Mouse (Mus musculus) megakaryocyte-erythroid progenitor cell, adult 5-6 weeks (primary cell): Measurements from ENCODE around the gene Mmrn1. TPM values are rescaled to one million over a fixed set of nuclear protein-coding genes. Genes with fewer than 3 reads are reported as not detected.

Experiments
- ATAC-seq: replicated peaks from 2 replicates; pipeline ENCODE4 v1.8.0; 2016; ENCODE audit warnings: mild to moderate bottlenecking, inconsistent platforms; ENCODE audit not compliant: severe bottlenecking, poor library complexity, low FRiP score, low TSS enrichment
- total RNA-seq, 2 experiments: library from RNA; stranded (forward) in 1 of 2; stranded (reverse) in 1 of 2; fragments of 200-1000, 215-1000 nt in 1 of 2; fragments of >200 nt in 1 of 2; fragmentation: Nextera tagmentation in 1 of 2; gene quantifications; 2 replicates each; pipeline ENCODE4 v1.2.3; 2014 to 2017

Mmrn1 gene
- total RNA-seq, 2 experiments from 2014 or later = 2.1 to 7.0 TPM

DNA sequence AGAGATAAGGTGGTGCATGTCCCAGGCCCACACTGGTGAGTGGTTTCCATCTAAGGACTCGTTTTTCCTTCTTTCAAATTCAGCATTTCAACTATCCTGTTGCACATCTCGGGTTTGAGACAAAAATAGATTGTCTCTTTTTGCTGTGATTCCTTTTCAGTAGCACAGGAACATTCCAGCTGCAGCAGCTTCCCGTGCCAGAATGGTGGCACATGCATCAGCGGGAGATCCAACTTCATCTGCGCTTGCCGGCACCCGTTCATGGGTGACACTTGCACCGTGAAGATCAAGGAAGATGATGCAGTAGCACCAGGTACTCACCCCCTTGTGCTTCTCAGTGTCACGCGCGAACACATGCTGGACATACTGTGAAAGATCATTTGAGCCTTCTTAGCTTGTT lies 62.1 kb downstream of the Mmrn1 start:
- no peak for ATAC-seq

DNA sequence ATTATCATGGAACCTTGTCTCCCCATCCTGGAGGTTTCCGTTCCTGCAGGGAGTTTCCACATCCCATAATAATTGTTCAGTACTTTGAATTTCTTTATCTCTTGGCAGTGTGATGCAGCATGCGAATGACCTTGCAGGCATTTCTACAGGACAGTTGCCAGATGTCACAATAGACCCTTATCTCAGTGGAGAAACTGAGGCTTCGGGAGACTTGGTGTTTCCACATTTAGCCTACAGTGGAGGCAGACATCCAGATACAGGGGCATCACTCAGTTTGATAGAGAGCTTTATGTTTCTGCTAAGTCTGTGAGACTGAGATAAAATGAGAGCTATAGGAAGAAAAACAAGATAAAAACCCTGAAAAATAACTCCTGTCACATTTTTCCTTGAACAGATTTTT lies 63.0 kb downstream of the Mmrn1 start:
- ATAC-seq = no peak

DNA sequence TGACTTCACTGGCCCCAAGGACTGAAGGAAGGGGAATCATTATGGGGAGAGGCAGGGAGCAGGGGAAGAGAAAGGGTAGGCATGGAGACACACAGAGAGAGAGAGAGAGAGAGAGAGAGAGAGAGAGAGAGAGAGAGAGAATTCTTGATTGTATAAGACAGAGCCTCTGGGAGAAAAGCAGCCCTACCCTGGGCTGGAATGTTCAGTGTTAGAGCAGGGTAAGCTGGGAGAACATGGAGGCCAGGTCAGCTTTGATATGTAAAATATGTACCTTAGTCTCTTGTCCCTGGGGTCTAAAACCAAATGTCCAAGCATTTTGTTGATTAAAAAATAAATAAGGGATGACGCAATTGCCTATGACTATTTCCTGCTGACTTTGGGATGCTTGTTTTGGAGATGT lies 67.6 kb downstream of the Mmrn1 start:
- ATAC-seq = no peak

DNA sequence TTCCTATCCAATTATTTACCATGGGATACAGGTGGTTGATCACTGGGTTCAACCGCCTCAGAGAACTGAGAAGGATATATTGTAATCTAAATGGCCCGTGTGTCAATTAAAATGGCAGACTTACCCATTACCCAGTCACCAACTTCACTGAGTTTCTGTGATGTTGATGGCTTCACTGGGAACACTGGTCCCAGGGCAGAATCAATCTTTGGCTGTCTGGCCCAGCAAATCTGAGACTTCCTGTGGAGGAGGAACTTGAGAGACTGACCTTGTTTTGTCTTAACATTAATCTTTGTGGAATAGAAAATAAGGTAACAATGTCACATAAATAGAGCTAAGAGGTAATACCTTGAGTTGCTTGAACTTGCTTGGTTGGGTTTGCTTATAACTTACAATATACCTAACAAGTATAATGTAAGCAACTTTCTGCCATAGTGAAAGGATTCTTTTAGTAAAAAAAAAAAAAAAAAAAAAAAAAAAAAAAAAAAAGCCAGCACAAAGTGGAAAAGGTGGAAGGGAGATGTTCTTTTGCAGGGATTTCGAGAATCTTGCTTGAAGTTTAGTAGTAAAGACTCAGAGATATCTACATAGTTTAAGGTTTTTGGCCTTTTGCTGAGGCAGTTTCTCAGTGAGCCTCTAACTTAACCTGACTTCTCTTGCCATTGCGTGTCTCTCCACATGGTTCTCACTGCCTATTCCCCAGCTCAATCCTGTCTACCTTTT lies 68.8 kb downstream of the Mmrn1 start:
- ATAC-seq = no peak

DNA sequence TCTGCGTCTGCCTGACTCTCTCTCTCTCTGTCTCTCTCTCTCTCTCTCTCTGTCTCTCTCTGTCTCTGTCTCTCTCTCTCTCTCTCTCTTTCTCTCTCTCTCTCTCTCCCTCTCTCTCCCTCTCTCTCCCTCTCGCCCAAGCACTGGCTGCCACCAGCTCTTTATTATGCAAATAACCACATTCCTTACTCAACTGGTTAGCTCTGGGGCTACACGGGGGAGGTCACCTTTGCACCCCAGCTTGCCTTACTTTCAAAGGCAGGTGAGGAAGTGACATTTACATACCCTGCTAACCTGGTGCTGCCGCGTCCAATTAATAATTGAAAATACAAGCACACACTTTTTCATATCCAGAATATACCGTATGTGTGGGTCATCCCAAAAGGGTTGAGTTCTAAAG lies 69.3 kb downstream of the Mmrn1 start:
- ATAC-seq = no peak

DNA sequence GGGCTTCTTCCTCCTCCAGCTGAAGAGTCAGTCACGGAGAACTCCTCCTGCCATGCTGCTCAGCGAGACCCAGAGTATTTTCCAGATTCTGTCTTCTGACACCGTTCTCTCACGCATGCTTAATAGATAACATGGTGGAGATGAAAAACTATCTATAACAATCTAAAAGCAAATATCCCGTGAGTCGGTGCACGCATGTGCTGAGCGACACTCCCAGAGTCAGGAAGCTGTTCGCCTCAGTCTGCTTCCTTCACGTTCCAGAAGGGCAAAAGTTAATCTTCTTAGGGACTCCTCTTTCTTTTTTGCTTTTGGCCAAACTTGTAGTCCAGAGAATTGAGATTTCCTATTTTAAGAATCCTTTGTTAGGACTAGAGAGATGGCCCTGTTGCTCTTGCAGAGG lies 69.7 kb downstream of the Mmrn1 start:
- ATAC-seq = no peak

DNA sequence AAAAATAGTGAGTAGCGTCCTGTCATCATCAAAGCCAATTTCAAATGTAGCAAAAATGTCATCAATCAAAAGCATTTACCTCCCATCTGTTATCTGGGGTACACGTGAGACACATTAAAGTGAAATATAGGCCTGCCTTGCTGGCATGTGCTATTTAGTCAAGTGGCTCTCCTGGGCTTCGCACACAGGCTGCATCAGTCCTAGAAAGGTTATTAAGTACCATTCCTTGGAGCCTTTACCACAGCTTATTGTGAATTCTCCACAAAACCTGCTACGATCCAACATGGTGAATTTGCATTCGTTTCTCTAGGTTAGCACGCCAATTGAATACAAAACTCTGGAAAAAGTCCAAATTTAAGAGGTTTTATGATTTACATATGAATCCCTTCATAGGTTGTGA lies 70.8 kb downstream of the Mmrn1 start:
- no peak for ATAC-seq

DNA sequence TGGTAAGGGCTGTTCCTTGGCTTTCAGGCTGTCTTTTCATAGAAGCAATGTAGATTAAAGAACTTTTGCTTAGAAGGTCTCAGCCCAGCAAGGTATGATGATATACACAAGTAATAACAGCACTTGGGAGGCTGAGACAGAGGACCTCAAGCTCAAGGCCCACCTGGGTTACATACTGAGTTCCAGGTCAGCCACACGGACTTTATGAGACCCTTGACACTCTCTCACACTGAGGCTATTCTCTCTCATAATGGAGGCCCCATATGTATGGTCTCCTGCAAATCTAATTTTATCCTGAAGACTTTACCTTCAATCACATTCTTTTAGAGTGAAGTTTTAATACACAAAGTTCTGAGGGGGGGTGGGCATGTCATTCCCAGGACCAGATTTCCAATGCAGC lies 71.6 kb downstream of the Mmrn1 start:
- ATAC-seq = no peak

DNA sequence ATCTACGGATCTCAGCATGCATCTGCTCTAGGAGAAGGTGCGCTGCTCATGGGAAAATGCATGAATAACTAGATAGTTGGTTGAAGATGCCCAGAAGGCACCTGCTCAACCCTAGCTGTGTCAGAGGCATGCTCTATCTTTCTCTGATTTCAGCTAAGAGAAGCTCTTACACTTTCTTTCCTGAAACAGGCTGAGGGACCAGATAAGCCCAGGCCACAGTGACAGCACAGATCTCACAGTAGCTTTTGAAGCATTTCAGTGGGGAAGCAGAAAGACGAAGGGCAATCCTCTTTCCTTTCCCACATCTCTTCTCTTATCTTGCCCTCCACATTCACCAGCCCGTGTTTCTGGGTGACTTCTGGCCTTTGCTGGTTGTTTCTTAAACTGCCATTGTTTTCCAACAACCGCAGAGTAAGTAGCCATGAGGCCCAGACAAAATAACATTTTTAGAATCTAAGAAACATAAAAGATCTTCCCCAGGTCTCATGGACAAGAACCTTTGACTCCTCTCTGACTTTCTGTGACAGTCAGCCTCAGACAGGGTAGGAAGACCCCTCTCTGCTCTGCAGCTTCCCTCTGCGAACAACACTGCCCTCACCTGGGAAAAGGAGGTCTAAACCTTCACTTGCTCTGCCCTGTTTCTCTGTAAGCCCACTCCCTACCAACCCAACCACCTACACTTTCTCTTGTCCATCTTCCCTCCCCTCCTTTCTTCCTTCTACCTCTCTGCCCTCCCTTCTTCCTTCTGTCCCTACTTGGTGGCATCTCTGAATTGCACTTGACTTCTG lies 76.4 kb downstream of the Mmrn1 start:
- ATAC-seq = peak; percentile 99

DNA sequence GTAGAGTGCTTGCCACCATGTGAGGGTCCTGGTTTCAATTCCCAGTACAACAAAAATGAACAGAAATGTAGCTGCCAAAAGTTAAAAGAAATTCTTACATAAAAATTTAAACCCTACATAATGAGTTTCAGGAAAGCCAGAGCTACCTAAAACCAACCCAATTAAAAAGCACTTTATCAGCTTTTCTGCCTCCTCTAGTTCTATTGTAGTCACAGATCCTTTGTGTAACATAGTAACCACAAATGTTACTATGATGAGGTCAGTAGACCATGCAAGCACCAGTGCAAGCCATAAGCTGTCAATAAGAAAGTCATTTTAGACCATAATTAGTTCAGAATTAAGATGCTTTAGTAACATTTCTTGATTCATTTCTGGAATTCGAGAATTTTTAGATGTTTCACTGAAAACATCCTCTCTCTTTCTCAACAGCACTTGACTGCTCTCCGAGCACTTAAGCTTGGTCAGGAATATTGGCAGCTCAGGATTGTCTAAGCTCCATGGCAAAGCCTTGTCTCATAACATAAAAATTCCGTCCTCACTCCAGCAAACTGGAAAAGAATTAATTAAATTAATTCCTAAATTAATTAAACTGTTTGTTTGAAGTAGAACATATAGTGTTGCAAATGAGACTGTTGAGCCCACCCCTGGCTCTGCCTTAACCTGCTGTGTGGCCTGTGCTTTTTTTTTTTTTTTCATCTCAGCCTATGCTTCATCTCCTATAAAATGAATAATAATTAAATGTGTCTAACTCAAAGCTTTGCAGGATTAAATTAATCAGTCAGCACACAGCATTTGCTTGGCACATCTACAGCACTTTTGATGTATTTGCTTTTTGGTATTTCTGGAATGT lies 79.4 kb downstream of the Mmrn1 start:
- no peak for ATAC-seq

DNA sequence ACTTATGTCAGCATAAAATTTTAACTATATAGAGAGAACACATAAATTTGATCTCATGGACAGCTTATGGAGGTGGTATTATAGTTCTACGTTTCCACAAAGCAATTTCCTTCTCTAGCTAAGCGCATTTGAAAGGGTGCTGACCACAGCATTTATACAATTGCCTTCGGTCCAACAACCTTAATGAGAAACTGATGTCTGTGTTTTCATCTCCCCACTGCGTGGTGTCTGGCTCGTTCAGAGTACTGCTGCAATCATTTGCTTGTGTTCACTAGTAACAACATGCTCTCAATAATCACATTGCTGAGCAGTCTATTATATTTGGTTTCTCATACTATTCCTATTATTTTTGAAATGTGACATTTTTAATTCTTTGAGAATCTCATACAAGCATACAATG lies 89.0 kb downstream of the Mmrn1 start:
- ATAC-seq = no peak

DNA sequence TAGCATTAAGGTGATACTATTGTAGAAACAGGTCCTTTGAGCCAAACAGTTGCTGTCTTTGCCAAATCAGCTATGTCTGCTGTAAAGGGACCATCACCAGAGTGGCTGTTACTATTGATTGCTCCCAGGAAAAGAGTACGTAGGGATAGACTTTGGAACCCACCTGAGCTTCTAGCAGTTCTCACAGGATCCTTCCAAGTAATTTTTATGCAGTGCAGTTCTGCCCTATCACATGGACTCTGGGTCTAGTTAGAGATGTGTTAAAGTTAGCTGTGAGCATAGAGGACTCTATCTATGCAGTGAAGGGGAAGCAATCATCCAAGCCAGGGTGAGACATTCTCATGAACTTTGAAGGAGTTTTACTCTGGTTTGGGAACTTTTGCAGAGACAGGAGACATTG lies 94.9 kb downstream of the Mmrn1 start:
- ATAC-seq = no peak

DNA sequence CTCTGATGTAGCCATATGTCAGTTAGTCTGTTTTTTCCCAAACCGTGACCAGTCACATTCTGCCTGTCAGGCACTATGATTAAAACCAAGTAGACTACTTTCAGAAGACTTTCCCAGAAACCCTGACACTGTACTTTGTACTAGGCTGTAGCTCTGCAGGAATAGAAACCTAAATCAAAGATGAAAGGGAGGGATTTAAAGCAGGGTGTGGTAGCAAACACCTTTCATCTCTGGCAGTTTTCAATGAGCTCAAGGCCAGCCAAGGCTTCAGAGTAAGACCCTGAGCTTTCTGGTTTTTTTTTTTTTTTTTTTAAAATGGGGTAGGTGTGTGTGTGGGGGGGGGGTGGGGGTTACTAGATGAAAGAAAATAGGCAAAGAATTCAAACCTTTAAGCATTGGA lies 96.2 kb downstream of the Mmrn1 start:
- no peak for ATAC-seq

DNA sequence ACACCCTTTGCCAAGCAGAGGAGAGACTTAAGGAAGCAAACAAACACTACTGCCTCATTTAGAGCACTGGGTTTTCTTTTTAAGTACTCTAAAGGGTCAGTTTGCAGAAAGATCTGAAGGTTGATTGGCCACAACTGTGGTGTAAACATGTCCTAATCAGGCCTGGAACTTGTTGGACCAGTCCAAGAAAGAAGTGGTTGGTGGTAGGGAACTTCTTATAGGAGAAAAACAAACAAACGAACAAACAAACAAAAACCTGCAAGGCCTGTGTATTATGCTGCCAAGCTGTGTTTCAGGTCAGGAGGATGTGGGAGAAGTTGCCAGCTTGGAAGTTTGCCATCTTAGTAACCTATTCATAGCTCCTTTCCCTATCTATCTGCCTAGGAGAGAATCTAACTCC lies 108.5 kb downstream of the Mmrn1 start:
- no peak for ATAC-seq

Other genes with a start within 250 kb of the Mmrn1 start
- 25.2 and 35.8 TPM in 2 replicates for gene Snca, start 95.1 kb upstream of the Mmrn1 start, total RNA-seq (2014; fragmentation: Nextera tagmentation)
- gene Snca, start 95.1 kb upstream of the Mmrn1 start, total RNA-seq (2017) = 33.4 and 43.4 TPM in 2 replicates